Mouse (Mus musculus) kidney, embryonic 14.5 days (tissue): Measurements from ENCODE around the gene Pin4. TPM values are rescaled to one million over a fixed set of nuclear protein-coding genes. Genes with fewer than 3 reads are reported as not detected.
A peak's percentile ranks its signal among the peaks of the same experiment; 100 is the strongest.

Source experiments
- ATAC-seq: fragments of 200-750 bp; cut with Nextera tagmentation; 2 replicates; pipeline ENCODE4 v1.8.0; 2017; ENCODE audit warnings: moderate number of reproducible peaks, mild to moderate bottlenecking, moderate TSS enrichment, moderate library complexity; ENCODE audit not compliant: low FRiP score, low TSS enrichment
- H3K27ac ChIP-seq: fragments of 300-500 bp; sonication (generic); 2 replicates; pipeline ENCODE4 v1.5.1; 2014; ENCODE audit warnings: low read depth, mild to moderate bottlenecking, low read length, moderate library complexity, mixed read lengths
- H3K27me3 ChIP-seq: fragments of 300-500 bp; sonication (generic); 2 replicates; pipeline ENCODE4 v1.6.1; 2014; ENCODE audit warnings: mild to moderate bottlenecking, low read length; ENCODE audit not compliant: control insufficient read depth, insufficient read depth
- H3K36me3 ChIP-seq: fragments of 300-500 bp; sonication (generic); 2 replicates; pipeline ENCODE4 v1.6.1; 2014; ENCODE audit warnings: low read length, mixed read lengths; ENCODE audit not compliant: control insufficient read depth, insufficient read depth
- H3K4me1 ChIP-seq: fragments of 300-500 bp; sonication (generic); 2 replicates; pipeline ENCODE4 v1.6.1; 2014; ENCODE audit warnings: low read length, mixed read lengths; ENCODE audit not compliant: control insufficient read depth, insufficient read depth
- H3K4me2 ChIP-seq: fragments of 300-500 bp; sonication (generic); replicated peaks from 2 replicates; pipeline ENCODE4 v1.6.1; 2014; ENCODE audit warnings: low read depth, mild to moderate bottlenecking, low read length
- H3K4me3 ChIP-seq: fragments of 300-500 bp; sonication (generic); 2 replicates; pipeline ENCODE4 v1.5.1; 2014; ENCODE audit warnings: mild to moderate bottlenecking, low read length
- H3K9ac ChIP-seq: fragments of 300-500 bp; sonication (generic); 2 replicates; pipeline ENCODE4 v1.6.1; 2014; ENCODE audit warnings: low read depth, mild to moderate bottlenecking, low read length, moderate library complexity
- H3K9me3 ChIP-seq: fragments of 300-500 bp; sonication (generic); 2 replicates; pipeline ENCODE4 v1.6.1; 2016; ENCODE audit warnings: low read length; ENCODE audit not compliant: control insufficient read depth
- WGBS: fragments of 180-500 bp; shearing (Covaris S2); extraction: QIAGEN DNeasy Blood & Tissue Kit; methylation state at CpG from one replicate; pipeline ENCODE4 v1.1.7; 2014; 5-methylcytosine and 5-hydroxymethylcytosine counted together
- polyA plus RNA-seq: library from polyadenylated mRNA; unstranded; fragments of >200 nt; fragmentation: Nextera tagmentation; extraction: Ambion mirVana; gene quantifications from 2 replicates; pipeline ENCODE4 v1.2.1, GENCODE M21; 2014

The Pin4 gene
- polyA plus RNA-seq, 1 experiment from 2014 or later = 73.2 TPM

DNA sequence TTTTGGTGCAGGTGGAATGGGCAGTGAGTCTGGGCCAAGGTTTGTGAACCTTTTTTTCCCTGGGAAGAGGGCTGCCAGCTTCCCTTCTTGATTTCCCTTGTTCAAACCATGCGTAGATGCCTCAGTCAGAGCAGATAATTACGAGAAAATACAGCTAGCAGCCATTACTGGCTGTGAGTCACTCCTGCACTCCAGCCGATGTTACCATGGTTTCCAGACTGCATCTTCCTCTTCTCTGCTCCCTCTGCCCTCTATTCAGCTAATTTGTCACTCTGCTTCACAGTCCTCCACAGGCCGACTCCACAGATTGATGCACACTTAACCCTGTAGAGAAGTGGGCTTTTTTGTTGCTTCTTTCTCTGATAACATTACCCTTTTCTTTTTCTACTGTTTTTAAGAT is 3.6 kb upstream of the Pin4 start:
- Histone ChIP-seq H3K9ac (no peak overlapping the region), H3K27me3 (no peaks in the 10 kb centered on the region; the same call in 1 of the 2 replicates), H3K4me3 (no peak overlapping the region), H3K27ac (no peak overlapping the region), H3K4me1 (no peaks in the 10 kb centered on the region), H3K9me3 (no peaks in the 10 kb centered on the region), H3K4me2 (no peak overlapping the region), H3K36me3 (no peaks in the 10 kb centered on the region)
- no peak for ATAC-seq
- WGBS = 57% methylated on average over 4 of the region's 4 CpGs

- H3K4me1 ChIP-seq = no peaks in the 10 kb centered on the region
- no peaks in the 10 kb centered on the region for H3K27me3 ChIP-seq
- H3K27ac ChIP-seq = no peak overlapping the region
- no peak overlapping the region for H3K4me2 ChIP-seq
- peaks cover 3% of the 10 kb centered on the region; the same call in 1 of the 2 replicates for H3K36me3 ChIP-seq
- no peak for ATAC-seq
- WGBS = 90% methylated on average over 2 of the region's 2 CpGs
- H3K9me3 ChIP-seq = no peaks in the 10 kb centered on the region
- H3K9ac ChIP-seq = no peak overlapping the region
- H3K4me3 ChIP-seq = no peak overlapping the region
Observed at GRCm38 (mm10) chrX:102121321-102121720, 2.1 kb downstream of the Pin4 start.

GRCm38 (mm10) chrX:102141157-102141556 is 21.9 kb downstream of the Pin4 start:
- H3K9ac ChIP-seq = no peak overlapping the region
- no peaks in the 10 kb centered on the region for H3K9me3 ChIP-seq
- no peak overlapping the region for H3K4me3 ChIP-seq
- no peak overlapping the region for H3K27ac ChIP-seq
- no peaks in the 10 kb centered on the region for H3K27me3 ChIP-seq
- no peak overlapping the region for H3K4me2 ChIP-seq
- ATAC-seq = no peak
- WGBS = 74% methylated on average over 1 of the region's 1 CpGs
- H3K4me1 ChIP-seq = no peaks in the 10 kb centered on the region
- peaks cover 24% of the 10 kb centered on the region; the same call in 1 of the 2 replicates for H3K36me3 ChIP-seq

GRCm38 (mm10) chrX:102156618-102157422 is 37.6 kb downstream of the Pin4 start, which contains the start of gene Ercc6l:
TSS of gene Ercc6l (minus strand) at chrX:102157091.
- peak within 1 kb of the TSS; percentile 44; the same call in 1 of the 2 replicates for H3K9ac ChIP-seq
- H3K27me3 ChIP-seq = no peaks in the 10 kb centered on the region
- peak; percentile 97 for ATAC-seq
- H3K9me3 ChIP-seq = no peaks in the 10 kb centered on the region
- peak within 1 kb of the TSS; percentile 55 for H3K4me3 ChIP-seq
- no peaks in the 10 kb centered on the region for H3K36me3 ChIP-seq
- 14% methylated on average over 42 of the region's 42 CpGs for WGBS
- H3K27ac ChIP-seq = peak within 1 kb of the TSS; percentile 65
- H3K4me1 ChIP-seq = no peaks in the 10 kb centered on the region
- peak within 1 kb of the TSS; percentile 33 for H3K4me2 ChIP-seq

DNA sequence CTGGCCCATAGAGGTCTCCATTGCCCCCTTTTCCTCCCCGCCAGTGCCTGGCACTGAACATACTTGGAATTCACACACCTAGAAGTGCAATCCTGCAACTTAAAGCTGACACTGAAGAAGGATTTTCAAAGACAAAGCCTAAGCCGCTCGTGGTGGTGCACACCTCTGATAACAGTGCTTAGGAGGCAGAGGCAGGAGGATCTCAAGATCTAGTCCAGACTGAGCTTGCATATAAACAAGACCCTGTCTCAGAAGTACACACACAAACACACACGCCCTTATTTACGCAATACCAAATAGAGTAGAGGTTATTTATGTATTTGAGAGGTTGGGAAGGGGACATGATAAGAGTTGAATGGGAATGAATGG is 38.2 kb downstream of the Pin4 start:
- Histone ChIP-seq H3K9me3 (no peaks in the 10 kb centered on the region), H3K4me3 (peak overlapping the region; percentile 38), H3K4me2 (peak overlapping the region; percentile 29; the same call in 1 of the 2 replicates), H3K4me1 (no peaks in the 10 kb centered on the region), H3K27me3 (no peaks in the 10 kb centered on the region), H3K27ac (no peak overlapping the region), H3K9ac (peak overlapping the region; percentile 44; the same call in 1 of the 2 replicates), H3K36me3 (no peaks in the 10 kb centered on the region)
- WGBS = 54% methylated on average over 5 of the region's 5 CpGs
- peak; percentile 17 for ATAC-seq

GRCm38 (mm10) chrX:102159778-102160177 is 40.5 kb downstream of the Pin4 start:
- Histone ChIP-seq H3K27ac (no peak overlapping the region), H3K4me1 (no peaks in the 10 kb centered on the region), H3K9ac (no peak overlapping the region), H3K4me2 (no peak overlapping the region), H3K27me3 (no peaks in the 10 kb centered on the region), H3K4me3 (no peak overlapping the region), H3K36me3 (no peaks in the 10 kb centered on the region), H3K9me3 (no peaks in the 10 kb centered on the region)
- no peak for ATAC-seq
- 66% methylated on average over 2 of the region's 2 CpGs for WGBS

DNA sequence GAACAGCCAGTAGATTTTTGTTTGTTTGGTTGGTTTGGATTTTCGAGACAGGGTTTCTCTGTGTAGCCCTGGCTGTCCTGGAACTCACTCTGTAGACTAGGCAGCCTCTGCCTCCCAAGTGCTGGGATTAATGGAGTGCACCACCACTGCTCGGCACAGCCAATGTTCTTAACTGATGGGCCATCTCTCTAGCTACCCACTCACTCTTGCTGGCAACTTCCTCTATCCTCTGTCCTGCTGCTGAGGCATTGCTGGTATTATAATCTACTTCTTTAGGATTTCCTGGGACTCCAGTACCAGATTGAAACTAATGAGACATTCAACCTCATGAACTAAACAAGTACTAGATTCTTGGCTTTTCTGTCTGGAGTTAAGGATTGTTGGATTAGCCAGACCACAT is 41.3 kb downstream of the Pin4 start:
- no peak overlapping the region for H3K4me2 ChIP-seq
- no peaks in the 10 kb centered on the region for H3K4me1 ChIP-seq
- no peak overlapping the region for H3K9ac ChIP-seq
- ATAC-seq = no peak
- no peaks in the 10 kb centered on the region for H3K27me3 ChIP-seq
- WGBS = 81% methylated on average over 2 of the region's 2 CpGs
- H3K36me3 ChIP-seq = no peaks in the 10 kb centered on the region
- no peak overlapping the region for H3K27ac ChIP-seq
- H3K9me3 ChIP-seq = no peaks in the 10 kb centered on the region
- H3K4me3 ChIP-seq = no peak overlapping the region

GRCm38 (mm10) chrX:102163096-102163495 is 43.8 kb downstream of the Pin4 start:
- no peak overlapping the region for H3K27ac ChIP-seq
- no peaks in the 10 kb centered on the region for H3K4me1 ChIP-seq
- H3K4me3 ChIP-seq = no peak overlapping the region
- no peaks in the 10 kb centered on the region for H3K36me3 ChIP-seq
- 40% methylated on average over 2 of the region's 2 CpGs for WGBS
- no peaks in the 10 kb centered on the region for H3K9me3 ChIP-seq
- H3K4me2 ChIP-seq = no peak overlapping the region
- H3K9ac ChIP-seq = no peak overlapping the region
- no peaks in the 10 kb centered on the region for H3K27me3 ChIP-seq
- no peak for ATAC-seq

GRCm38 (mm10) chrX:102163529-102163928 is 44.3 kb downstream of the Pin4 start:
- Histone ChIP-seq H3K36me3 (no peaks in the 10 kb centered on the region), H3K27me3 (no peaks in the 10 kb centered on the region), H3K4me1 (no peaks in the 10 kb centered on the region), H3K4me3 (no peak overlapping the region), H3K9me3 (no peaks in the 10 kb centered on the region), H3K4me2 (no peak overlapping the region), H3K27ac (no peak overlapping the region), H3K9ac (no peak overlapping the region)
- 79% methylated on average over 4 of the region's 4 CpGs for WGBS
- ATAC-seq = no peak
